ENCODE assay signal across 20 mouse cellular contexts in the genomic region with DNA sequence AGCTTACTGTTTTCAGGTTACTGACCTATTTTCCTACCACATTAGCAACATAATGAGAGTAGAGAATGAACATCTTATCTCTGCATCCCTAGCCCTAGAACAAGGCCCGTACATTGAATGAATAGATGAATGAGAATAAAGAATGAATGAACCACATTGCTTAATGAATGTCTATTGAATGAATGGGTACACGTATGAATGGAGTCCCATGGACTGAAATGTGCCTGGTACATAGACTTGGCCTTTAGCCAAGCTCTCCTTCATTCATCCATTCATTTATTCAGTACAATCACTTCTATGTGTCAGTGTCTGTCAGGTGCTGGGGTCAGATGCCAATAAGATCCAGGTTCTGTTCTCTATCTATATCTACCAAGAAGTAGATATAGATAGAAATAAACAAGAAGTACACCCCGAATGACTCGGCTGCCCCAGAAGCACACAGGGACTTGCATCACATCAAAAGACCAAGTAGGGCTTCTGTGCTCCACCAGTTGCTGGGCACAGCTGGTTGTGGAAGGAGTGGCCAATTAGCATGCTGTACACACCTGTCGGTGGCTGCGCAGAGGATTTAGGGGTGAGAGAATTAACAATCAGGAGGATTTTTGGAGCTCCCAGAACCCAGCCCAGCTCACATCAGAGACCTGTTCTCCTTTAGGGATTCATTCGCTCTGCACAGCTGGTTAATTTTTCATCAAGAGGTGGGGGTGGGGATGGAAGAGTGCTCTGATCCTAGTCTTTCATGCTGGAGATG.
A peak's percentile ranks its signal among the peaks of the same experiment; 100 is the strongest.
DNase-seq lines count a peak whose midpoint lies in the region; ATAC-seq and TF ChIP-seq lines count a peak whose summit lies in the region.
"Had no signal": no experiment of that assay in that cellular context is flagged by ENCODE, and none has a peak within 500 bp of the region (broad histone marks: within the 10 kb centered on the region; RNA-seq: fewer than 3 reads in every experiment).

No protein-coding gene starts in this region.

- H3K9ac ChIP-seq in heart, adult 2 months (ENCODE audit: low read depth, low read length) = no peak overlapping the region
- no peak overlapping the region for H3K9ac ChIP-seq in forebrain, embryonic 11.5 days (ENCODE audit: low read length)
- H3K9ac ChIP-seq in hindbrain, embryonic 16.5 days (ENCODE audit: low read depth, low read length) = no peak overlapping the region
- no peak overlapping the region for H3K9ac ChIP-seq in liver, embryonic 11.5 days (ENCODE audit: low read depth, low read length)
- H3K9ac ChIP-seq: lung, embryonic 14.5 days had no signal

- WGBS in heart, adult 2 months = 92% methylated on average over 7 of the region's 7 CpGs
- 38% methylated on average over 7 of the region's 7 CpGs for WGBS in forebrain, embryonic 11.5 days
- WGBS in hindbrain, embryonic 16.5 days = 32% methylated on average over 7 of the region's 7 CpGs
- WGBS in liver, embryonic 11.5 days = 76% methylated on average over 7 of the region's 7 CpGs

- H3ac ChIP-seq in myocyte (ENCODE audit: control insufficient read depth, insufficient read length) = no peak overlapping the region

- no peaks in the 10 kb centered on the region for H3K9me3 ChIP-seq in forebrain, embryonic 11.5 days (ENCODE audit: control insufficient read depth, low read length)
- no peaks in the 10 kb centered on the region for H3K9me3 ChIP-seq in hindbrain, embryonic 16.5 days (ENCODE audit: control insufficient read depth, low read length)
- H3K9me3 ChIP-seq in liver, embryonic 11.5 days (ENCODE audit: control insufficient read depth, low read length) = no peaks in the 10 kb centered on the region
- H3K9me3 ChIP-seq: G1E; heart, embryonic 10.5 days had no signal

- no peaks in the 10 kb centered on the region for H3K36me3 ChIP-seq in heart, adult 2 months (ENCODE audit: control insufficient read depth, insufficient read depth, low read length)
- no peaks in the 10 kb centered on the region for H3K36me3 ChIP-seq in forebrain, embryonic 11.5 days (ENCODE audit: control insufficient read depth, insufficient read depth, low read length)
- no peaks in the 10 kb centered on the region for H3K36me3 ChIP-seq in hindbrain, embryonic 16.5 days (ENCODE audit: control insufficient read depth, insufficient read depth, low read length)
- H3K36me3 ChIP-seq in myocyte (ENCODE audit: control insufficient read depth, insufficient read depth) = no peaks in the 10 kb centered on the region
- H3K36me3 ChIP-seq in liver, embryonic 11.5 days (ENCODE audit: control insufficient read depth, insufficient read depth, low read length) = no peaks in the 10 kb centered on the region
- H3K36me3 ChIP-seq: G1E; heart, embryonic 10.5 days had no signal

- no peaks in the 10 kb centered on the region for H3K4me1 ChIP-seq in heart, adult 2 months (ENCODE audit: control insufficient read depth, insufficient read depth, low read length)
- H3K4me1 ChIP-seq in forebrain, embryonic 11.5 days (replicated peaks; ENCODE audit: control insufficient read depth, insufficient read depth, low read length) = peaks cover 34% of the 10 kb centered on the region
- H3K4me1 ChIP-seq in hindbrain, embryonic 16.5 days (ENCODE audit: control insufficient read depth, insufficient read depth, low read depth, low read length) = peaks cover 14% of the 10 kb centered on the region
- H3K4me1 ChIP-seq in liver, embryonic 11.5 days (replicated peaks; ENCODE audit: control insufficient read depth, insufficient read depth, low read length) = peaks cover 2% of the 10 kb centered on the region; the same call in 1 of the 2 replicates

- TF ChIP-seq CTCF in heart, adult 2 months (IDR thresholded peaks at IDR 0.05) = no peak

- TF ChIP-seq POLR2A in heart, adult 2 months (IDR thresholded peaks at IDR 0.05; ENCODE audit: insufficient read depth, low read depth, low read length) = no peak
- no peak for TF ChIP-seq POLR2A in myocyte (IDR thresholded peaks at IDR 0.05; ENCODE audit: insufficient read length, low read depth)

- no peaks in the 10 kb centered on the region for H3K27me3 ChIP-seq in heart, adult 2 months (ENCODE audit: control insufficient read depth, insufficient read depth, low read length)
- H3K27me3 ChIP-seq in forebrain, embryonic 11.5 days (ENCODE audit: control insufficient read depth, insufficient read depth, low read length) = no peaks in the 10 kb centered on the region
- no peaks in the 10 kb centered on the region for H3K27me3 ChIP-seq in hindbrain, embryonic 16.5 days (replicated peaks; ENCODE audit: control insufficient read depth, insufficient read depth, low read length)
- H3K27me3 ChIP-seq in myocyte (ENCODE audit: control insufficient read depth, insufficient read depth, insufficient read length) = no peaks in the 10 kb centered on the region
- no peaks in the 10 kb centered on the region for H3K27me3 ChIP-seq in liver, embryonic 11.5 days (replicated peaks; ENCODE audit: control insufficient read depth, insufficient read depth, low read length)

- H3K4me2 ChIP-seq in forebrain, embryonic 11.5 days (ENCODE audit: low read depth, low read length, severe bottlenecking) = 0 out of 2 replicates have a peak overlapping the region, but pooled peaks have one; percentile 11
- H3K4me2 ChIP-seq in hindbrain, embryonic 16.5 days (ENCODE audit: low read length) = no peak overlapping the region
- no peak overlapping the region for H3K4me2 ChIP-seq in myocyte (ENCODE audit: low read depth)
- H3K4me2 ChIP-seq in liver, embryonic 11.5 days = no peak overlapping the region
- H3K4me2 ChIP-seq: lung, embryonic 14.5 days had no signal

- no peak for TF ChIP-seq EP300 in heart, adult 2 months (IDR thresholded peaks at IDR 0.05; ENCODE audit: insufficient read depth, low read depth, low read length)

- intact Hi-C loops in heart, adult 2 months (cut with DNase I) = no loop called here

- H3K27ac ChIP-seq in heart, adult 2 months = no peak overlapping the region
- H3K27ac ChIP-seq in forebrain, embryonic 11.5 days (ENCODE audit: low read depth, low read length) = peak overlapping the region; percentile 13; the same call in 1 of the 2 replicates
- no peak overlapping the region for H3K27ac ChIP-seq in hindbrain, embryonic 16.5 days (ENCODE audit: low read depth, low read length)
- H3K27ac ChIP-seq in liver, embryonic 11.5 days (ENCODE audit: low read depth, low read length) = no peak overlapping the region
- H3K27ac ChIP-seq: heart, embryonic 10.5 days had no signal

- ATAC-seq in forebrain, embryonic 11.5 days (replicated peaks; ENCODE audit: low FRiP score) = peak; percentile 80
- 0 out of 2 replicates have a peak, but pooled peaks have one; percentile 16 for ATAC-seq in hindbrain, embryonic 16.5 days
- ATAC-seq in liver, embryonic 11.5 days (replicated peaks; ENCODE audit: low FRiP score) = no peak
- ATAC-seq: CD4-positive, CD25-positive, alpha-beta regulatory T cell, adult 4 months had no signal

- no peak overlapping the region for H3K4me3 ChIP-seq in heart, adult 2 months
- H3K4me3 ChIP-seq in forebrain, embryonic 11.5 days (ENCODE audit: low read depth, low read length) = no peak overlapping the region
- no peak overlapping the region for H3K4me3 ChIP-seq in hindbrain, embryonic 16.5 days (ENCODE audit: low read length)
- no peak overlapping the region for H3K4me3 ChIP-seq in myocyte
- no peak overlapping the region for H3K4me3 ChIP-seq in liver, embryonic 11.5 days (ENCODE audit: low read depth, low read length)
- H3K4me3 ChIP-seq: heart, embryonic 10.5 days had no signal

- no peaks in the 10 kb centered on the region for H3K79me2 ChIP-seq in heart, adult 2 months (replicated peaks; ENCODE audit: control insufficient read depth, insufficient read depth, low read length)
- no peaks in the 10 kb centered on the region for H3K79me2 ChIP-seq in myocyte (ENCODE audit: control insufficient read depth, insufficient read depth)

- peak; percentile 74 for DNase-seq in heart, adult 11 months
- no peak for DNase-seq in heart, adult 2 months
- DNase-seq in forebrain, embryonic 11.5 days (ENCODE audit: low spot score) = peak; percentile 73
- DNase-seq in liver, embryonic 11.5 days (ENCODE audit: low spot score) = no peak
- no peak for DNase-seq in right cerebral cortex, postnatal 25 days
- no peak for DNase-seq in embryo, embryonic 10 days (ENCODE audit: low spot score)
- DNase-seq: cerebellum, postnatal 14 days; gastrocnemius, postnatal 25 days; heart, postnatal 14 days; kidney, adult 9 months; kidney, postnatal 36 days; liver; lung, embryonic 14.5 days; right cerebral cortex, postnatal 4 days; thymus, postnatal 25 days had no signal

TF ChIP-seq in myocyte, 11 proteins besides CTCF, POLR2A, EP300 and RAD21:
- TF ChIP-seq CEBPB (IDR thresholded peaks at IDR 0.05; ENCODE audit: insufficient read depth, poor library complexity, severe bottlenecking) (no peak), MYOG (IDR thresholded peaks at IDR 0.05; ENCODE audit: control insufficient read depth in 1 of 3, insufficient read depth in 1 of 3, insufficient read length in 2 of 3, low read depth in 2 of 3) (peak in 2 of 3 experiments; percentile 53 to 55), E2F4 (IDR thresholded peaks at IDR 0.05; ENCODE audit: insufficient read depth) (no peak), POLR2AphosphoS2 (IDR thresholded peaks at IDR 0.05; ENCODE audit: insufficient read length, low read depth) (no peak), MYOD1 (IDR thresholded peaks at IDR 0.05; ENCODE audit: control insufficient read depth in 1 of 3, insufficient read length in 2 of 3, low read depth in 2 of 3) (peak in 2 of 3 experiments; percentile 55 to 70), TCF12 (IDR thresholded peaks at IDR 0.05; ENCODE audit: insufficient read depth, poor library complexity, severe bottlenecking) (no peak)

Comparison
In these comparisons a context has a peak if more than half of its experiments do, and no peak if none do; other contexts are left out.
1. DNase-seq: peak in heart, adult 11 months (single experiment) and forebrain, embryonic 11.5 days (single experiment); none in heart, adult 2 months (0 of 2), liver, embryonic 11.5 days (single experiment), right cerebral cortex, postnatal 25 days (single experiment) and embryo, embryonic 10 days (single experiment).